Mouse (Mus musculus): ENCODE measurements around the gene Gm2431.
"Not testable (repeated sequence)": the region's sequence is repeated elsewhere in the genome, so short reads cannot be mapped to it uniquely, and the experiment has no call there.

The Gm2431 gene

GRCm38 (mm10) chr7:142258254-142258653 lies at the start of gene Gm2431:
Gene Gm2431 (minus strand): TSS chr7:142258354.
- DNase-seq (ENCODE audit: low read depth, low spot score): not testable (repeated sequence)

- DNase-seq (ENCODE audit: low read depth, low spot score): not testable (repeated sequence)
Observed at GRCm38 (mm10) chr7:142303929-142304328, 45.8 kb upstream of the Gm2431 start.

GRCm38 (mm10) chr7:142303249-142303648 lies 45.1 kb upstream of the Gm2431 start, which contains the start of gene Krtap5-4:
Gene Krtap5-4 (plus strand): TSS chr7:142303549.
- DNase-seq (ENCODE audit: low read depth, low spot score): no peak

- DNase-seq (ENCODE audit: low read depth, low spot score): not testable (repeated sequence)
Observed at GRCm38 (mm10) chr7:142297018-142297417, 38.9 kb upstream of the Gm2431 start, which contains the start of gene Krtap5-1. Gene Krtap5-1 (minus strand): TSS chr7:142297118.

- not testable (repeated sequence) for DNase-seq (ENCODE audit: low read depth, low spot score)
Observed at GRCm38 (mm10) chr7:142296108-142296507, 38.0 kb upstream of the Gm2431 start.

GRCm38 (mm10) chr7:142295418-142295817 lies 37.3 kb upstream of the Gm2431 start:
- no peak for DNase-seq (ENCODE audit: low read depth, low spot score)

- not testable (repeated sequence) for DNase-seq (ENCODE audit: low read depth, low spot score)
Observed at GRCm38 (mm10) chr7:142293851-142294250, 35.7 kb upstream of the Gm2431 start.

- not testable (repeated sequence) for DNase-seq (ENCODE audit: low read depth, low spot score)
Observed at GRCm38 (mm10) chr7:142285910-142286612, 27.9 kb upstream of the Gm2431 start.

GRCm38 (mm10) chr7:142285130-142285835 lies 27.1 kb upstream of the Gm2431 start:
- DNase-seq (ENCODE audit: low read depth, low spot score): no peak

- DNase-seq (ENCODE audit: low read depth, low spot score): peak; percentile 86
Observed at GRCm38 (mm10) chr7:142284615-142285080, 26.5 kb upstream of the Gm2431 start.

- peak; percentile 22 for DNase-seq (ENCODE audit: low read depth, low spot score)
Observed at GRCm38 (mm10) chr7:142284023-142284591, 26.0 kb upstream of the Gm2431 start.

GRCm38 (mm10) chr7:142282847-142283246 lies 24.7 kb upstream of the Gm2431 start:
- not testable (repeated sequence) for DNase-seq (ENCODE audit: low read depth, low spot score)

- not testable (repeated sequence) for DNase-seq (ENCODE audit: low read depth, low spot score)
Observed at GRCm38 (mm10) chr7:142279291-142279690, 21.1 kb upstream of the Gm2431 start.

- DNase-seq (ENCODE audit: low read depth, low spot score): peak; percentile 32
Observed at GRCm38 (mm10) chr7:142278183-142278582, 20.0 kb upstream of the Gm2431 start.

GRCm38 (mm10) chr7:142274263-142274662 lies 16.1 kb upstream of the Gm2431 start, which contains the start of gene Gm4559:
Gene Gm4559 (minus strand): TSS chr7:142274363.
- not testable (repeated sequence) for DNase-seq (ENCODE audit: low read depth, low spot score)

GRCm38 (mm10) chr7:142255517-142255916 lies 2.6 kb downstream of the Gm2431 start:
- peak; percentile 18 for DNase-seq (ENCODE audit: low read depth, low spot score)

- peak; percentile 30 for DNase-seq (ENCODE audit: low read depth, low spot score)
Observed at GRCm38 (mm10) chr7:142249824-142250223, 8.3 kb downstream of the Gm2431 start.

GRCm38 (mm10) chr7:142240978-142241377 lies 17.2 kb downstream of the Gm2431 start, which contains the start of gene Gm40460:
Gene Gm40460 (minus strand): TSS chr7:142241078.
- no peak for DNase-seq (ENCODE audit: low read depth, low spot score)

- DNase-seq (ENCODE audit: low read depth, low spot score): no peak
Observed at GRCm38 (mm10) chr7:142231540-142231939, 26.6 kb downstream of the Gm2431 start.

GRCm38 (mm10) chr7:142229871-142230270 lies 28.3 kb downstream of the Gm2431 start, which contains the start of gene Krtap5-5:
Gene Krtap5-5 (minus strand): TSS chr7:142229971.
- not testable (repeated sequence) for DNase-seq (ENCODE audit: low read depth, low spot score)

- no peak for DNase-seq (ENCODE audit: low read depth, low spot score)
Observed at GRCm38 (mm10) chr7:142224518-142224917, 33.6 kb downstream of the Gm2431 start.

- DNase-seq (ENCODE audit: low read depth, low spot score): not testable (repeated sequence)
Observed at GRCm38 (mm10) chr7:142212136-142212535, 46.0 kb downstream of the Gm2431 start.
